Mouse (Mus musculus) thymus, postnatal 0 days (tissue): ENCODE data around the gene Acsbg2. TPM values are rescaled to one million over a fixed set of nuclear protein-coding genes. Genes with fewer than 3 reads are reported as not detected.

Experiments
- DNase-seq: peaks from one replicate; pipeline ENCODE4 v3.0.0-alpha.2; 2015; ENCODE audit warnings: low spot score
- polyA plus RNA-seq: library from polyadenylated mRNA; unstranded; fragments of >200 nt; fragmentation: Nextera tagmentation; extraction: Ambion mirVana; gene quantifications from 2 replicates; pipeline ENCODE4 v1.2.1, GENCODE M21; 2015

Gene Acsbg2
- polyA plus RNA-seq, 1 experiment from 2014 or later, result not detected

- no peak for DNase-seq
These were observed 1.7 kb downstream of the Acsbg2 start for GRCm38 (mm10) chr17:56872512-56872911.

GRCm38 (mm10) chr17:56871767-56872166 is 2.5 kb downstream of the Acsbg2 start:
- no peak for DNase-seq

DNA sequence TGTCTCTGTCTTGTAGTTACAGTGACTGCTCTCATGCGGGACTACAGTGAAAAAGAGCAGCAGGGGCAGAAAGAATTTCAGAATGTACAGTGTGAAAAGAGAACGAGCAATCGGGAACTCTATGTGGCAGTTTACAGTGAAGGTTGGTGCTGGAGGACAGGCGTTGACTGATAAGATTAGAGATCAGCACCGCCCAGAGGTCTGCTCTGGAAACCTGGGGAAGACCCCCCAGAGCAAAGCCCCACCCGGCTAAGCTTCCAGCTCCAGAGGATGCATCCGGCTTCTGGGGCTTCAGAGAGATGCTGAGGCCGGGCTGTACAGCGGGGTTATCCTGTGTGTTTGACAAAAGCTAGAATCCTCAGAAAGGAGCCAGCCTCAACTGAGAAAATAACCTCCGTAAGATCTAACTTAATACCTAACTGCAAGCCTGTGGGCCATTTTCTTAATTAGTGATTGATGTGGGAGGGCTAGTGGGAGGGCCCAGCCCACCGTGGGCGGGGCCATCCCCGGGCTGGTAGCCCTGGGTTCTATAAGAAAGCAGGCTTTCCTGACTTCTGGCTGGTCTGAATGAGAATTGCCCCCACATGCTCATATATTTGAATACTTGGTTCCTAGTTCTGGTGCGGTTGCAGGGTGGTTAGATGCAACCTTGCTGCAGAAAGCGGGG is 3.8 kb downstream of the Acsbg2 start:
- no peak for DNase-seq

DNA sequence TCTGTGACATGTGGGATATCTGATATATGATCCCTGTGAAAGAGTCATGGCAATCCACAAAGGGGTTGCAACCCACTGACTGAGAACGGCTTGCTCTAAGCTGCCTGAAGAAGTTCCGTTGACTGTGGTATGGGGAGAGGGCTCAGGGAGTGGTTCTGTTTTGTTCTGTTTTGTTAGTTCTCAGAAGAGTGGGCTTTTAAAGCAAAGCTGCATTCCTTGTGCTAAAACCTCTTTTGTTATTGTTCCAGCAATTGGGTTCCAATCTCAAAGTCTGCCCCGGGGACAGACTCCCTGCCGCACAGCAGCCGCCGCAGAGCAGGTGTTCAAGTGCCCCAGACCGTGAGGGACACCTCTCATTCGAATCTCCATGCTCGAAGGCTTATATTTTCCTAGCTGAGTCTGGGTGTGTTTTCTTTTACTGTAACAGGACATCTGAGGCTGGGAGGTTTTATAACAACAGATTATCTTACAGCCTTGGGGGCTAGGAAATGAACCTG is 4.7 kb downstream of the Acsbg2 start:
- DNase-seq, result no peak

GRCm38 (mm10) chr17:56866071-56866470 is 8.2 kb downstream of the Acsbg2 start:
- no peak for DNase-seq

- DNase-seq, result peak; percentile 34
These were observed 13.1 kb downstream of the Acsbg2 start for GRCm38 (mm10) chr17:56861197-56861596.

DNA sequence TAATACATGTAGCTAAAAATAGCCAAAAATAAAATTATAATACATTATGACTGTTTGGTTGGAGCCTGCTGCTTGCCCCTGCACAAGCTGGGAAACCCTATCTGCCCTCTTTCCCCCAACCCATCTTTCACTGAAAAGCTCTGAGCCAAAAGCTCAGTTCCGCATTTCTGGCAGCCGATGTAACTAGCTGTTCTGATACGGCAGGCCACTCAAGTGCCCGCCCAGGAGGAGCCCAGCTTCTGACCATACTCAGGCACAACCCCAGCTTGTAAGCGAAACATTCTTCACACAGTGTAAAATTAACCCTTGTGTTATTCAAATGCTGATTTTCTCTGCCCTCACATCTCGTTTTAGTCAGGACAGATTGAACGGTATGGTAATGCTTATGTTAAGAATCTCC is 15.3 kb downstream of the Acsbg2 start:
- DNase-seq, result no peak

DNA sequence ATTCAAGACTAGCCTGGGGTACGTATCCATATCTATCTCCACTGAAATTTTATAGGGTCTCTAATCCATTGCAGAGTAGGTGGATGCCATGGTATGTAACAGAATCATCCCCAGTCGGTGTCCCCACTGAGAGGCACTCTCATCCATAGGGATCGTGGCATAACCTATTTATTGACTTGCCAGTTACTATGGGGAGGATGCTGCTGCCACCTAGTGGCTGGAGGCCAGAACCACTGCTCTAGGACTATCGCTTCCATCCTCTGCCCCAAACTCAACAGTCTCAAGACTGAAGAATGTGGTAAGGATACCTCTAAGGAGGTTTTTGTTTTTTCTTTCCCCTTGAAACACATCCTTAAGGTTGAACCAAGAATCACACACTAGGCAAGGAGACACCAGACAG is 16.0 kb downstream of the Acsbg2 start:
- peak; percentile 73 for DNase-seq

- no peak for DNase-seq
These were observed 18.8 kb downstream of the Acsbg2 start for GRCm38 (mm10) chr17:56855421-56855820.

- no peak for DNase-seq
These were observed 23.1 kb downstream of the Acsbg2 start for GRCm38 (mm10) chr17:56851167-56851566.

GRCm38 (mm10) chr17:56849710-56850109 is 24.5 kb downstream of the Acsbg2 start:
- DNase-seq, result no peak

DNA sequence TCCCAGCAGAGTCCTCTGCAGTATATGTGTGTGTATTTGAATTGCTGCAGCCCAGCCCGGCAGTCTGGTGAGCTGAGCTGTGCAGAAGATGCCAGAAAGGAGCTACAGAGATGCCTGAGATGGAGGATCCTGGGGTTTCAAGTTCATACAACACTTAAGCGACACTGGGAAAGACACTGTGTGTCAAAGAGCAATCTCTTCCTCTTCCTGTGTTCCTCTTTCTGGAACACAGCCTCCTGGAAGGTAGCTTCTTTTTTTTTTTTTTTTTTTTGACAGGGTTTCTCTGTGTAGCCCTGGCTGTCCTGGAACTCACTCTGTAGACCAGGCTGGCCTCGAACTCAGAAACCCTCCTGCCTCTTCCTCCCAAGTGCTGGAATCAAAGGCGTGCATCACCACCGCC is 25.5 kb downstream of the Acsbg2 start:
- no peak for DNase-seq

- DNase-seq, result peak; percentile 69
These were observed 30.6 kb downstream of the Acsbg2 start for GRCm38 (mm10) chr17:56843678-56844077.

DNA sequence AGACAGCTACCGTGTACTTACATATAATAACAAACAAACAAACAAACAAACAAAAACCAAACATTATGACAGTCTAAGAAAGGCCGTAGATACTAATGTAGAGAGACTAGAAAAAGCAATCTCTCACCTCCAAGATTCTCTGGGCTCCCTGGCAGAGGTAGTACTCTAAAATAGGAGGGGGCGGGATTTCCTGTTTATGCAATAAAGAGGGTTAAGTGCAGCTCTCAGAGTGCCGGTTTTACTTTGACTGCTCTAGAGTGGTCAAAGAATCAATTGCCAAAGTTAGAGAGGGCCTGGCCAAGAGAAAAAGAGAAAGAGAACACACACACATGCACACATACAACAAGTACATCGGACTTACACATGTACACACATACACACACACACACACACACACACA is 32.1 kb downstream of the Acsbg2 start:
- no peak for DNase-seq

- no peak for DNase-seq
These were observed 33.7 kb downstream of the Acsbg2 start for GRCm38 (mm10) chr17:56840524-56840923.

DNA sequence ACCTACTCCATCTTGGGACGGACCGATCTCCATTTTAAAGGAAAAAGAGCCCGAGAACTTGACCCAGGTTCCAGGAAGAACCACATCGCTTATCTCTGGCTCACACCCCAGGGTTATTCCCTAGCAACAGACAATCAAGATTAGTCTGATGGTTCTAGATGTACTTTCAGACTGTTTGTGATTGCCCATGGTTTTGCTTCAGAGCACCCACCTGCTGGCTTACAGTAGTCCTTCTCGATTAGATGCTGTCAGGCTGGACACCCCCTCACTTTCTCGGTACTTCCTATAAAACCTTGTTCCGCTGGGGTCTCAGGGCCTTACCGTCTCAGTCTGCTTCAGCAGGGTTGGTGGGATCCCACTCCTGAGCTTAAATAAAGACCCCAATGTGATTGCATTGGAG is 37.9 kb downstream of the Acsbg2 start:
- DNase-seq, result no peak

DNA sequence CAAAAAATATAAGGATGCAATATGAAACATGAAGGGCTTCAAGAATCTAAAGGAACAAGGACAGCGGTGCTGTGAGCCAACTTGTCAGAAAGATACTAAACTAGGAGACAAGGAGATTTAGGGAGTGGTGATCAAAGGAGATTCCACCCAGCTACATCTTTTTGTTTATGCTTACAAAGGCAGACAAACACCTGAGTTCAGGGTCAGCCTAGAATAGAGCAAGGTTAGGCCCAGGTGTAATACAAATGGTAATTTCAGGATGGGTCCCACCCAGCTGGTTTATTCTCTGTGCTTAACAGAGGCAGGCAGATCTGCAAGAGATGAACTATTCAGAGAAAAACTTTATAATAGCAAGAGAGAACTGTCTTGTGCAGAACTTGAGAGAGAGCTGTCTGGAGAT is 40.9 kb downstream of the Acsbg2 start:
- DNase-seq, result no peak

DNA sequence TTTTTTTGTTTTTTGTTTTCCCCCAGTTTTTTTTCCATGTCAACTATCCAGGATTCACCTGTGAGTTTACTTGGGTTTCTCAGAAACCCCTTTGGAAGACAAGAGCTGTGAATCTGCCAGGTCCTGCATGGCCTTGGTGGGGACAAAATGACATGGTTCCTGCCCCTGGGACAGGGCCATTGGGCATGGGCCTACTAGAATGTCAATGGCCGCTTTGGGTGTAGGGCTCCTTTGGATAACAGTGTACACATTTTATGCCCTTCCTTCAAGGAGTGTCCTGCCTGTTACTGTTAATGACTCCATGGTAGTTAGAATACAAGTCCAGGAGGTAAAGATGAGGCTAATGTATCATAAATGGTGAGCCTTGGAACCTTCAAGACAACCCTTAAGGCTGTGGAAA is 41.3 kb downstream of the Acsbg2 start:
- no peak for DNase-seq

DNA sequence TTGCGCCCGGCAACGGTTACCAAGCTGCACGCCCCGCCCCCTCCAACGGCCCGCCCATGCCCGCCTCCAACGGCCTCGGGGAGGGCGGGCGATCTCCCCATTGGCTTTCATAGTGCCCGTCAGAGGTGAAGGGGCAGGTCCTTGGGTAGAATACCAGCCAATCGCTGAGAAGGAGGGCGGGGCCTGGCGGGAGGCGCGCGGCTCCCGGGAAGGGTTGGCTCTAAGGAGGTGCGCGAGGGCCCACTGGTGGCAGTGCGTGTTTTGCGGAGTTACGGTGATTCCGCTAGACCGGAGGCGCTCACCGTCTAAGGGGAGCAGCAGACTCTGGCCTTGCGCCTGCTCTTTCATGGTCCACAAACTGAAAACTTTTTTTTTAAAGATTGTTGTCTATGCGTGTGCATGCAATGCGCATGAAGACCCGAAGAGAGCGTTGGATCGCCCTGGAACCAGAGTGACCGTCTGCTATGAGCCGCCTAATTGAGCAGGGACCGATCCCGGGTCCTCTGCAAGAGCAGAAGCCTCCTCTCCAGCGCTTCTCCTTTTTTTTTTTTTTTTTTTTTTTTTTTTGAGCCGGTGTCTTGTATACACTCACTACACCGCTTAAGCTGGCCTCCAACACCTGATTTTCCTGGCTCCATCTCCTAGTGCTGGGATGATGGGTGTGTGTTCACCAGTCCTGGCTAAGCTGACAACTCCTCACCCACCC is 43.0 kb downstream of the Acsbg2 start:
- peak; percentile 98 for DNase-seq

DNA sequence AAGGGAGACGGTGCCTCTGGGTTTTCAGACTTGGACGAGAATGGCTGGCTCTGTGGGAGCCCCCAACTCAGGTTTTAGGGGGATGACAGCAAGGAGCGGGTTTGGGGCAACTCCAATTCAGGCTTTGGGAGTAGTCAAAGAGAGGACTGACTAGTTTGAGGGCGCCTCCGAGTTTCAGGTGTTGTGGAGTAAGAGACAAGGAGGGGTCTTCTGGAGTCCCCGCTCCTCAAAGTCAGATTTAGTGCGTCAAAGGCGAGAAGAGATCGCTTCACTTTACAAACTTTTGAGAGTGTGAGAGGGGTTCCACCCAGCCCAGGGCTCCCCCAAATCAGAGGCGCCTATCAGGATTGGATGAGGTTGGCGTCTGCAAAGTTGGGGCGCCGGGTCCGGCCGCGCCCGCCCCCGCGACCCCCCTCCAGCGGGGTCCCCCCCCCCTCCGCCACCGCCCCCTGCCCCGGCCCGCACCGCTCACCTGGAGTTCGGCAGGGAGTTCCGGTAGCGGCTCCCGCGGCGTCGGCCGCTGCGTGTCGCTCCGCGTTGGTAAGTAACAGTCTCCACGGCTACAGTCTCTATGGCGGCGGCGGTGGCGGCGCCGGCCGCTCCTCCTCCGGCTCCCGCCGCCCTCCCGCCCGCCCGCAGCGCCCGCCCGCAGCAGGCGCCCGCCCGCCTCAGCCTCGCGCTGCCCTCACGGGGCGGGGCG is 43.7 kb downstream of the Acsbg2 start, which contains the start of gene Rfx2:
Gene Rfx2, minus strand, starts transcription at position 603 of the 700 bp plus-strand sequence.
- DNase-seq, result no peak

- DNase-seq, result no peak
These were observed 44.5 kb downstream of the Acsbg2 start for GRCm38 (mm10) chr17:56829795-56830194.

DNA sequence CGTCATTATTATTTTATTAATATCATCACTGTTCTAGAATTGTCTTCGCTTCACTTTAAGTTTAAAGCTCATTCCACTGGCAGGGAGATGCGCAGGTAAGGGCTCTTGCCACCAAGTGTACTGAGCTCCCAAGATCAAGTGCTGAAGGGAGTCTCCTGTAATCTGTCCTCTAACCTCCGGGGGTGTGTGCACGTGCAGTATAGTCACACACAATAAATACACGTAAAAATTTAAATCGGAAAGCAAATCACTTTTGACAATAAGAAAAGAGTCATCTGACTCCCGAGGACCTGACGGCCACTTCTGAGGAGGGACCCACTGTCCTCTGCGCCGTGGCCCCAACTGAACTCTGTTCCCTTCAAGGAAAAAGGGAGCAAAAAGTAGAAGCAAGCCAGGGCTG is 45.1 kb downstream of the Acsbg2 start:
- DNase-seq, result no peak
